Mouse (Mus musculus) liver, embryonic 12.5 days (tissue): ENCODE results near the gene Mrpl38. TPM values are rescaled to one million over a fixed set of nuclear protein-coding genes. Genes with fewer than 3 reads are reported as not detected.
A peak's percentile ranks its signal among the peaks of the same experiment; 100 is the strongest.

ENCODE experiments used
- ATAC-seq: fragments of 200-750 bp; cut with Nextera tagmentation; 2 replicates; pipeline ENCODE4 v1.8.0; 2017; ENCODE audit warnings: moderate number of reproducible peaks, mild to moderate bottlenecking, moderate library complexity
- H3K27ac ChIP-seq: fragments of 300-500 bp; sonication (generic); 2 replicates; pipeline ENCODE4 v1.5.1; 2016; ENCODE audit warnings: mild to moderate bottlenecking
- H3K27me3 ChIP-seq: fragments of 300-500 bp; sonication (generic); replicated peaks from 2 replicates; pipeline ENCODE4 v1.6.1; 2016; ENCODE audit warnings: mild to moderate bottlenecking, moderate library complexity
- H3K36me3 ChIP-seq: fragments of 300-500 bp; sonication (generic); 2 replicates; pipeline ENCODE4 v1.6.1; 2016; ENCODE audit warnings: mild to moderate bottlenecking, moderate library complexity
- H3K4me1 ChIP-seq: fragments of 300-500 bp; sonication (generic); 2 replicates; pipeline ENCODE4 v1.6.1; 2016
- H3K4me2 ChIP-seq: fragments of 300-500 bp; sonication (generic); 2 replicates; pipeline ENCODE4 v1.6.1; 2016; ENCODE audit warnings: mild to moderate bottlenecking, moderate library complexity
- H3K4me3 ChIP-seq: fragments of 300-500 bp; sonication (generic); 2 replicates; pipeline ENCODE4 v1.5.1; 2016; ENCODE audit warnings: mild to moderate bottlenecking, moderate library complexity
- H3K9ac ChIP-seq: fragments of 300-500 bp; sonication (generic); 2 replicates; pipeline ENCODE4 v1.6.1; 2016; ENCODE audit warnings: mild to moderate bottlenecking, moderate library complexity
- H3K9me3 ChIP-seq: fragments of 300-500 bp; sonication (generic); replicated peaks from 2 replicates; pipeline ENCODE4 v1.6.1; 2016; ENCODE audit warnings: mild to moderate bottlenecking, moderate library complexity
- WGBS: fragments of 180-500 bp; shearing (Covaris S2); methylation state at CpG from one replicate; pipeline ENCODE4 v1.1.7; 2016; ENCODE audit not compliant: insufficient replicate concordance; 5-methylcytosine and 5-hydroxymethylcytosine counted together
- polyA plus RNA-seq: library from polyadenylated mRNA; unstranded; fragments of >200 nt; fragmentation: Nextera tagmentation; extraction: Ambion mirVana; gene quantifications from 2 replicates; pipeline ENCODE4 v1.2.1, GENCODE M21; 2016

Gene Mrpl38
- polyA plus RNA-seq, 1 experiment from 2014 or later: 81.5 TPM

DNA sequence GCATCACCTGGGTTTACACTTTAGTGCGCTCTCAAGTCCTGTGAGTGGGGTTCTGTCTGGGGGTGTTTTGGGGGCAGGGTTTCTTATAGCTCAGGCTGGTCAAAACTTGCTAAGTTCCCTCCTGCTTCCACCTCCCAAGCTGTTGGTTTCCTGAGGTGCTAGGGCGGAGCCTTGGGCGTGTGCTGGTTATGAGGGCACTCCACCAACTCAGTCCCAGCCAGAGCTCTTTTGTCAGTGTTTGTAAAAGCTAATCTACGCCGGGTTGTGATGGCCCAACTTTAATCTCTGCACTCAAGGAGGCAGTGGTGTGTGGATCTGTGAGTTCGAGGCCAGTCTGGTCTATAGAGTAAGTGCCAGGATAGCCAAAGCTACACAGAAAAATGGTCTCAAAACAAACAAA is 54.5 kb downstream of the Mrpl38 start:
- WGBS: 38% methylated on average over 6 of the region's 6 CpGs
- Histone ChIP-seq H3K9me3 (no peaks in the 10 kb centered on the region), H3K4me2 (peak overlapping the region; percentile 77), H3K4me3 (peak overlapping the region; percentile 63), H3K27ac (peak overlapping the region; percentile 86), H3K9ac (peak overlapping the region; percentile 72), H3K4me1 (peaks cover 82% of the 10 kb centered on the region), H3K27me3 (no peaks in the 10 kb centered on the region), H3K36me3 (peaks cover 60% of the 10 kb centered on the region)
- peak; percentile 17; the same call in 1 of the 2 replicates for ATAC-seq

- 86% methylated on average over 14 of the region's 14 CpGs for whole genome bisulfite sequencing
- Histone ChIP-seq H3K27ac (peak overlapping the region; percentile 86), H3K4me3 (no peak overlapping the region), H3K4me1 (peaks cover 83% of the 10 kb centered on the region), H3K4me2 (no peak overlapping the region), H3K9ac (no peak overlapping the region; the same call in 1 of the 2 replicates), H3K27me3 (no peaks in the 10 kb centered on the region), H3K9me3 (no peaks in the 10 kb centered on the region), H3K36me3 (peaks cover 66% of the 10 kb centered on the region)
- no peak for ATAC-seq
These were observed 55.5 kb downstream of the Mrpl38 start for GRCm38 (mm10) chr11:116083096-116083672.

Other genes with a start within 250 kb of the Mrpl38 start
- 47.5 and 48.9 TPM in 2 replicates for gene Smim5, start 238.9 kb downstream of the Mrpl38 start, polyA plus RNA-seq
- 3.1 and 3.7 TPM in 2 replicates for gene Smim6, start 226.9 kb downstream of the Mrpl38 start, polyA plus RNA-seq
- gene Sap30bp, start 205.6 kb downstream of the Mrpl38 start, polyA plus RNA-seq: 23.1 and 24.5 TPM in 2 replicates
- gene Recql5, start 205.4 kb downstream of the Mrpl38 start, polyA plus RNA-seq: 14.9 and 17.6 TPM in 2 replicates
- gene Itgb4, start 164.2 kb downstream of the Mrpl38 start, polyA plus RNA-seq: 0.31 and 0.44 TPM in 2 replicates
- gene Galk1, start 126.1 kb downstream of the Mrpl38 start, polyA plus RNA-seq: 187 and 200 TPM in 2 replicates
- 816 and 835 TPM in 2 replicates for gene H3f3b, start 110.9 kb downstream of the Mrpl38 start, polyA plus RNA-seq
- 18.7 and 20.2 TPM in 2 replicates for gene Unk, start 108.5 kb downstream of the Mrpl38 start, polyA plus RNA-seq
- 48.9 and 50.1 TPM in 2 replicates for gene Unc13d, start 60.9 kb downstream of the Mrpl38 start, polyA plus RNA-seq
- 76.4 and 77.8 TPM in 2 replicates for gene Wbp2, start 51.9 kb downstream of the Mrpl38 start, polyA plus RNA-seq
- 6.2 TPM in 2 replicates for gene Trim47, start 11.7 kb downstream of the Mrpl38 start, polyA plus RNA-seq
- 1.7 and 2.0 TPM in 2 replicates for gene Trim65, start 7.7 kb downstream of the Mrpl38 start, polyA plus RNA-seq
- gene Fbf1, start 29.3 kb upstream of the Mrpl38 start, polyA plus RNA-seq: 14.3 and 15.0 TPM in 2 replicates
- gene Ten1, start 60.0 kb upstream of the Mrpl38 start, polyA plus RNA-seq: 43.4 and 44.0 TPM in 2 replicates
- gene Acox1, start 60.2 kb upstream of the Mrpl38 start, polyA plus RNA-seq: 15.3 and 19.7 TPM in 2 replicates
- 0.30 and 0.31 TPM in 2 replicates for gene Evpl, start 99.2 kb upstream of the Mrpl38 start, polyA plus RNA-seq
- gene Srp68, start 135.3 kb upstream of the Mrpl38 start, polyA plus RNA-seq: 66.4 and 66.8 TPM in 2 replicates
- gene Galr2, start 142.1 kb upstream of the Mrpl38 start, polyA plus RNA-seq: not detected in 2 replicates
- gene Exoc7, start 168.4 kb upstream of the Mrpl38 start, polyA plus RNA-seq: 29.7 and 31.8 TPM in 2 replicates
- 1.2 and 1.4 TPM in 2 replicates for gene Foxj1, start 196.5 kb upstream of the Mrpl38 start, polyA plus RNA-seq